Mouse (Mus musculus) CD4-positive, CD25-positive, alpha-beta regulatory T cell, adult 2 months (primary cell): Measurements from ENCODE around the gene Mill2.
"Not testable (repeated sequence)": the region's sequence is repeated elsewhere in the genome, so short reads cannot be mapped to it uniquely, and the experiment has no call there.

Experiments used
- DNase-seq: peaks from one replicate; pipeline ENCODE4 v3.0.0-alpha.2; 2012; ENCODE audit warnings: low read depth, low spot score

The Mill2 gene

GRCm38 (mm10) chr7:18839865-18840264 is at the start of gene Mill2:
Gene Mill2, plus strand, starts transcription at chr7:18839966.
- DNase-seq = peak; percentile 15

- not testable (repeated sequence) for DNase-seq
Observed at GRCm38 (mm10) chr7:18790671-18791070, 49.1 kb upstream of the Mill2 start.

- no peak for DNase-seq
Observed at GRCm38 (mm10) chr7:18798420-18798819, 41.3 kb upstream of the Mill2 start, which contains the start of gene Psg19. Gene Psg19, minus strand, starts transcription at chr7:18798520.

- DNase-seq = peak; percentile 10
Observed at GRCm38 (mm10) chr7:18799129-18799528, 40.6 kb upstream of the Mill2 start.

GRCm38 (mm10) chr7:18803526-18803925 is 36.2 kb upstream of the Mill2 start:
- DNase-seq = no peak

GRCm38 (mm10) chr7:18818301-18818700 is 21.5 kb upstream of the Mill2 start:
- DNase-seq = no peak

- no peak for DNase-seq
Observed at GRCm38 (mm10) chr7:18821507-18821906, 18.3 kb upstream of the Mill2 start, which contains the start of gene Psg17. Gene Psg17, minus strand, starts transcription at chr7:18821607.

- DNase-seq = no peak
Observed at GRCm38 (mm10) chr7:18827792-18828546, 11.8 kb upstream of the Mill2 start.

- DNase-seq = peak; percentile 32
Observed at GRCm38 (mm10) chr7:18828592-18828991, 11.2 kb upstream of the Mill2 start.

GRCm38 (mm10) chr7:18829545-18829944 is 10.2 kb upstream of the Mill2 start:
- DNase-seq = no peak

GRCm38 (mm10) chr7:18832298-18832697 is 7.5 kb upstream of the Mill2 start:
- DNase-seq = no peak

- DNase-seq = peak; percentile 63
Observed at GRCm38 (mm10) chr7:18840386-18841173, 814 bp downstream of the Mill2 start.

- no peak for DNase-seq
Observed at GRCm38 (mm10) chr7:18841174-18841567, 1.4 kb downstream of the Mill2 start.

GRCm38 (mm10) chr7:18844811-18845210 is 5.0 kb downstream of the Mill2 start:
- DNase-seq = no peak

GRCm38 (mm10) chr7:18848395-18848794 is 8.6 kb downstream of the Mill2 start:
- no peak for DNase-seq

- no peak for DNase-seq
Observed at GRCm38 (mm10) chr7:18858310-18858916, 18.6 kb downstream of the Mill2 start.

- no peak for DNase-seq
Observed at GRCm38 (mm10) chr7:18862801-18863200, 23.0 kb downstream of the Mill2 start.

- no peak for DNase-seq
Observed at GRCm38 (mm10) chr7:18868491-18868890, 28.7 kb downstream of the Mill2 start.

- not testable (repeated sequence) for DNase-seq
Observed at GRCm38 (mm10) chr7:18871031-18871430, 31.3 kb downstream of the Mill2 start, which contains the start of gene Pglyrp1. Gene Pglyrp1, plus strand, starts transcription at chr7:18871331.

GRCm38 (mm10) chr7:18872014-18872802 is 32.4 kb downstream of the Mill2 start:
- no peak for DNase-seq

GRCm38 (mm10) chr7:18872816-18873215 is 33.0 kb downstream of the Mill2 start:
- DNase-seq = no peak
